In genomic region chr8:118376791-118377190, GRCm38 (mm10) we compare ENCODE assay signal across 11 mouse cellular contexts.
DNase-seq lines count a peak whose midpoint lies in the region; ATAC-seq lines count a peak whose summit lies in the region.
"Had no signal": no experiment of that assay in that cellular context is flagged by ENCODE, and none has a peak within 500 bp of the region (broad histone marks: within the 10 kb centered on the region; RNA-seq: fewer than 3 reads in every experiment).

No protein-coding gene starts in this region.

- peak; percentile 64; the same call in 1 of the 2 replicates for ATAC-seq in hindbrain, embryonic 14.5 days (ENCODE audit: low FRiP score)
- no peak for ATAC-seq in heart, embryonic 14.5 days (ENCODE audit: insufficient number of reproducible peaks, insufficient read depth, low FRiP score, low read depth)
- no peak for ATAC-seq in granulocyte monocyte progenitor cell, adult 5-6 weeks (replicated peaks; ENCODE audit: poor library complexity, severe bottlenecking)

- no peak for DNase-seq in hindbrain, embryonic 14.5 days (ENCODE audit: low spot score)
- DNase-seq in hindbrain, embryonic 10.5 days (ENCODE audit: low spot score), result no peak
- DNase-seq in 3T3-L1 (ENCODE audit: low read depth, low spot score), result peak; percentile 34
- peak; percentile 46 for DNase-seq in adipocyte (ENCODE audit: low spot score)
- DNase-seq in urinary bladder, postnatal 25 days (ENCODE audit: low spot score), result no peak
- DNase-seq in ovary, postnatal 10 days (ENCODE audit: low spot score), result no peak
- DNase-seq: kidney, postnatal 4 days; liver, embryonic 13.5 days had no signal

- no peak overlapping the region for H3K9ac ChIP-seq in hindbrain, embryonic 14.5 days
- H3K9ac ChIP-seq in heart, embryonic 14.5 days (ENCODE audit: low read length), result no peak overlapping the region
- H3K9ac ChIP-seq: liver, embryonic 13.5 days had no signal

- H3K36me3 ChIP-seq in hindbrain, embryonic 14.5 days (replicated peaks; ENCODE audit: control insufficient read depth, insufficient read depth), result no peaks in the 10 kb centered on the region
- no peaks in the 10 kb centered on the region for H3K36me3 ChIP-seq in hindbrain, embryonic 10.5 days
- H3K36me3 ChIP-seq in heart, embryonic 14.5 days (ENCODE audit: control insufficient read depth, insufficient read depth, low read length), result no peaks in the 10 kb centered on the region
- H3K36me3 ChIP-seq: liver, embryonic 13.5 days had no signal

- H3K4me1 ChIP-seq in hindbrain, embryonic 14.5 days (replicated peaks; ENCODE audit: control insufficient read depth, insufficient read depth, low read length), result peaks cover 18% of the 10 kb centered on the region
- H3K4me1 ChIP-seq in hindbrain, embryonic 10.5 days (replicated peaks), result peaks cover 26% of the 10 kb centered on the region
- H3K4me1 ChIP-seq in heart, embryonic 14.5 days (ENCODE audit: control insufficient read depth in 2 of 2, insufficient read depth in 2 of 2, low read length in 2 of 2), result peaks cover 38 to 54% of the 10 kb centered on the region in 2 experiments
- H3K4me1 ChIP-seq: liver, embryonic 13.5 days had no signal

- no peak overlapping the region for H3K4me3 ChIP-seq in hindbrain, embryonic 14.5 days (replicated peaks; ENCODE audit: low read length)
- no peak overlapping the region for H3K4me3 ChIP-seq in hindbrain, embryonic 10.5 days
- H3K4me3 ChIP-seq in heart, embryonic 14.5 days (ENCODE audit: control insufficient read depth in 1 of 2, insufficient read depth in 1 of 2, low read depth in 1 of 2, low read length in 2 of 2), result no peak overlapping the region
- H3K4me3 ChIP-seq: erythroblast, embryonic 14.5 days; liver, embryonic 13.5 days had no signal

- no peaks in the 10 kb centered on the region for H3K27me3 ChIP-seq in hindbrain, embryonic 14.5 days (ENCODE audit: control insufficient read depth, insufficient read depth, low read length)
- H3K27me3 ChIP-seq in hindbrain, embryonic 10.5 days (ENCODE audit: insufficient read depth, poor library complexity, severe bottlenecking), result no peaks in the 10 kb centered on the region
- H3K27me3 ChIP-seq in heart, embryonic 14.5 days (ENCODE audit: control insufficient read depth, insufficient read depth, low read length), result no peaks in the 10 kb centered on the region
- H3K27me3 ChIP-seq: liver, embryonic 13.5 days had no signal

- H3K4me2 ChIP-seq in hindbrain, embryonic 14.5 days (replicated peaks), result no peak overlapping the region
- no peak overlapping the region for H3K4me2 ChIP-seq in heart, embryonic 14.5 days (ENCODE audit: low read length)
- H3K4me2 ChIP-seq: liver, embryonic 13.5 days had no signal

- 0 out of 2 replicates have a peak overlapping the region, but pooled peaks have one; percentile 7 for H3K27ac ChIP-seq in hindbrain, embryonic 14.5 days
- H3K27ac ChIP-seq in hindbrain, embryonic 10.5 days, result no peak overlapping the region
- peak overlapping the region; percentile 14 to 28; a peak in 1 of 4 replicates for H3K27ac ChIP-seq in heart, embryonic 14.5 days (replicated peaks in 1 of 2; ENCODE audit: control insufficient read depth in 1 of 2, insufficient read depth in 1 of 2, low read depth in 2 of 2, low read length in 2 of 2)
- H3K27ac ChIP-seq: liver, embryonic 13.5 days had no signal

- WGBS in hindbrain, embryonic 14.5 days, result 47% methylated on average over 3 of the region's 3 CpGs
- 71% methylated on average over 3 of the region's 3 CpGs for WGBS in hindbrain, embryonic 10.5 days
- 21% methylated on average over 3 of the region's 3 CpGs for WGBS in heart, embryonic 14.5 days

- H3K9me3 ChIP-seq in hindbrain, embryonic 14.5 days (ENCODE audit: control insufficient read depth, low read length), result no peaks in the 10 kb centered on the region
- H3K9me3 ChIP-seq in hindbrain, embryonic 10.5 days, result no peaks in the 10 kb centered on the region
- no peaks in the 10 kb centered on the region for H3K9me3 ChIP-seq in heart, embryonic 14.5 days (ENCODE audit: control insufficient read depth, low read length)

Comparison
In these comparisons a context has a peak if more than half of its experiments do, and no peak if none do; other contexts are left out.
1. DNase-seq: peak in 3T3-L1 (single experiment) and adipocyte (single experiment); none in hindbrain, embryonic 14.5 days (single experiment), hindbrain, embryonic 10.5 days (single experiment), urinary bladder, postnatal 25 days (single experiment) and ovary, postnatal 10 days (single experiment).